Mouse (Mus musculus): ENCODE measurements around the gene Abl1.

- TF ChIP-seq CTCF (IDR thresholded peaks at IDR 0.05; ENCODE audit: extremely low read depth, insufficient read depth, low read length) (no peak), POLR2A (IDR thresholded peaks at IDR 0.05; ENCODE audit: extremely low read depth, insufficient read depth, low read length) (no peak)
Observed at GRCm38 (mm10) chr2:31730640-31731039, 42.5 kb downstream of the Abl1 start.
